Comparison of ENCODE assay signal across 14 mouse cellular contexts in genomic region chr3:62103872-62104271, GRCm38 (mm10).
"Had no signal": no experiment of that assay in that cellular context is flagged by ENCODE, and none has a peak within 500 bp of the region (broad histone marks: within the 10 kb centered on the region; RNA-seq: fewer than 3 reads in every experiment).

No protein-coding gene starts in this region.

- H3K27me3 ChIP-seq: kidney, embryonic 15.5 days; liver, embryonic 13.5 days; neural tube, embryonic 12.5 days had no signal

- H3K9ac ChIP-seq: kidney, embryonic 15.5 days; liver, embryonic 13.5 days; liver, postnatal 0 days; neural tube, embryonic 12.5 days had no signal

- DNase-seq: layer of hippocampus, adult 9-11 months; layer of hippocampus, postnatal 36 days; left cerebral cortex, postnatal 4 days; liver; liver, embryonic 13.5 days; liver, postnatal 0 days; lung, postnatal 36 days; midbrain, embryonic 14.5 days; spleen, adult 18-20 months; thymus, adult 18-20 months; thymus, postnatal 14 days had no signal

- H3K4me1 ChIP-seq: kidney, embryonic 15.5 days; liver, embryonic 13.5 days; midbrain, embryonic 10.5 days; neural tube, embryonic 12.5 days had no signal

- H3K4me2 ChIP-seq: kidney, embryonic 15.5 days; liver, embryonic 13.5 days; neural tube, embryonic 12.5 days had no signal

- H3K4me3 ChIP-seq: kidney, embryonic 15.5 days; liver, embryonic 13.5 days; midbrain, embryonic 10.5 days; neural tube, embryonic 12.5 days had no signal

- H3K36me3 ChIP-seq: kidney, embryonic 15.5 days; liver, embryonic 13.5 days; midbrain, embryonic 10.5 days; neural tube, embryonic 12.5 days had no signal

- ATAC-seq: liver, postnatal 0 days had no signal

- H3K9me3 ChIP-seq: kidney, embryonic 15.5 days; liver, embryonic 13.5 days; midbrain, embryonic 10.5 days; neural tube, embryonic 12.5 days had no signal

- H3K27ac ChIP-seq: kidney, embryonic 15.5 days; liver, embryonic 13.5 days; midbrain, embryonic 10.5 days; neural tube, embryonic 12.5 days had no signal
